Mouse (Mus musculus): ENCODE measurements around the gene Abca4. TPM values are rescaled to one million over a fixed set of nuclear protein-coding genes. Genes with fewer than 3 reads are reported as not detected.

Abca4 gene
- polyA plus RNA-seq, 1 experiment from 2014 or later, result 1.4 TPM

DNA sequence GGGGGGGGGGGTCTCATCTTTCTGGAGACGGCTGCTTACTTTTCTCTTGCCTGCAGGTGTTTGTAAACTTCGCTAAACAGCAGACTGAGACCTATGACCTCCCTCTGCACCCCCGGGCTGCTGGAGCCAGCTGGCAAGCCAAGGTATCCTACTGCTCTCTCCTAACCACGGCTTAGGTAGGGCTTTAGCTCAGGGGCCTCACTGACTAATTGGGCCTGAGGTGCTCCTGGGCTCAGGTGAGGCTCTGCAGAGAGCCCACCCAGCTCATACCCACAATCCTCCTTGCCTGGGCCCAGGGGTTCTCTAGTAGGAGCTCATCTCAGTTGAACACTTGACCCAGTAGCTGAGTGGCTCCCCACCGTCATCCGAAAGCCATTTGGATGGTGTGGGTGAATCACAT is 131.8 kb downstream of the Abca4 start:
- no peaks in the 10 kb centered on the region for H3K27me3 ChIP-seq (ENCODE audit: insufficient read depth, low read length)
- H3K4me3 ChIP-seq (ENCODE audit: low read length), result no peak overlapping the region
- no peak overlapping the region for H3K4me2 ChIP-seq (replicated peaks; ENCODE audit: low read depth, low read length)
- no peaks in the 10 kb centered on the region for H3K4me1 ChIP-seq (ENCODE audit: insufficient read depth, low read length)
- no peak overlapping the region for H3K9ac ChIP-seq (replicated peaks; ENCODE audit: low read length)
- ATAC-seq (ENCODE audit: low FRiP score, low TSS enrichment), result no peak
- no peak overlapping the region for H3K27ac ChIP-seq (ENCODE audit: low read length)
- no peaks in the 10 kb centered on the region for H3K9me3 ChIP-seq (ENCODE audit: low read length)
- H3K36me3 ChIP-seq (ENCODE audit: insufficient read depth, low read length), result no peaks in the 10 kb centered on the region
- WGBS, result 70% methylated on average over 6 of the region's 6 CpGs

GRCm38 (mm10) chr3:122176706-122177390 is 132.6 kb downstream of the Abca4 start:
- 88% methylated on average over 8 of the region's 8 CpGs for WGBS
- no peak for ATAC-seq (ENCODE audit: low FRiP score, low TSS enrichment)
- H3K4me3 ChIP-seq (ENCODE audit: low read length), result no peak overlapping the region

DNA sequence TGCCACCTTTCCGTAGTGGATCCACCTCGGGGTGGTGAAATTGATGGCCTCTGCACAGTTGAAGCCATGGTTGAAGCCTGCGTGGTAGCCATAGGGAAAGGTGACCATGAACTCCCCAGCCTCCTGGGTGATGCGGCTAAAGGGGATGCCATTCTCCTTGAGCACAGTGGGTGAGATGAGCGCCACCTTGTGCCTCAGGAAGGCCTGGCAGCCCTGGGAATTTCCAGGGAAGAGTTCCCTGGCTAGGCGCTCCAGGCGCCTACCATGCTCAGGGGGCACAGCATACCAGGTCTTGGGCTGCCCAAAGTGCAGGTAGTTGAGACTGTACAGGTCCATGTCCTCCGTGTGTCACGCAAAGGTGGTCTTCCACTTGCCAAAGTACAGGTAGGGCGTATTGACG is 139.9 kb downstream of the Abca4 start:
- Histone ChIP-seq H3K27ac (ENCODE audit: low read length) (no peak overlapping the region), H3K4me2 (replicated peaks; ENCODE audit: low read depth, low read length) (no peak overlapping the region), H3K27me3 (ENCODE audit: insufficient read depth, low read length) (no peaks in the 10 kb centered on the region), H3K9me3 (ENCODE audit: low read length) (no peaks in the 10 kb centered on the region), H3K36me3 (ENCODE audit: insufficient read depth, low read length) (no peaks in the 10 kb centered on the region), H3K9ac (replicated peaks; ENCODE audit: low read length) (no peak overlapping the region), H3K4me1 (ENCODE audit: insufficient read depth, low read length) (no peaks in the 10 kb centered on the region), H3K4me3 (ENCODE audit: low read length) (no peak overlapping the region)
- no peak for ATAC-seq (ENCODE audit: low FRiP score, low TSS enrichment)
- 59% methylated on average over 11 of the region's 11 CpGs for WGBS

More at GRCm38 (mm10) chr3:122176706-122177390, 132.6 kb downstream of the Abca4 start:
- no peaks in the 10 kb centered on the region for H3K27me3 ChIP-seq (ENCODE audit: insufficient read depth, low read length)
- no peak overlapping the region for H3K9ac ChIP-seq (replicated peaks; ENCODE audit: low read length)
- no peak overlapping the region for H3K27ac ChIP-seq (ENCODE audit: low read length)
- H3K4me1 ChIP-seq (ENCODE audit: insufficient read depth, low read length), result no peaks in the 10 kb centered on the region
- no peaks in the 10 kb centered on the region for H3K36me3 ChIP-seq (ENCODE audit: insufficient read depth, low read length)
- no peak overlapping the region for H3K4me2 ChIP-seq (replicated peaks; ENCODE audit: low read depth, low read length)
- no peaks in the 10 kb centered on the region for H3K9me3 ChIP-seq (ENCODE audit: low read length)

GRCm38 (mm10) chr3:122186975-122187374 is 142.7 kb downstream of the Abca4 start:
- ATAC-seq (ENCODE audit: low FRiP score, low TSS enrichment), result no peak
- Histone ChIP-seq H3K27ac (ENCODE audit: low read length) (no peak overlapping the region), H3K4me1 (ENCODE audit: insufficient read depth, low read length) (no peaks in the 10 kb centered on the region), H3K4me3 (ENCODE audit: low read length) (no peak overlapping the region), H3K36me3 (ENCODE audit: insufficient read depth, low read length) (no peaks in the 10 kb centered on the region), H3K9me3 (ENCODE audit: low read length) (no peaks in the 10 kb centered on the region), H3K4me2 (replicated peaks; ENCODE audit: low read depth, low read length) (no peak overlapping the region), H3K9ac (replicated peaks; ENCODE audit: low read length) (no peak overlapping the region), H3K27me3 (ENCODE audit: insufficient read depth, low read length) (no peaks in the 10 kb centered on the region)
- WGBS, result 73% methylated on average over 1 of the region's 1 CpGs

DNA sequence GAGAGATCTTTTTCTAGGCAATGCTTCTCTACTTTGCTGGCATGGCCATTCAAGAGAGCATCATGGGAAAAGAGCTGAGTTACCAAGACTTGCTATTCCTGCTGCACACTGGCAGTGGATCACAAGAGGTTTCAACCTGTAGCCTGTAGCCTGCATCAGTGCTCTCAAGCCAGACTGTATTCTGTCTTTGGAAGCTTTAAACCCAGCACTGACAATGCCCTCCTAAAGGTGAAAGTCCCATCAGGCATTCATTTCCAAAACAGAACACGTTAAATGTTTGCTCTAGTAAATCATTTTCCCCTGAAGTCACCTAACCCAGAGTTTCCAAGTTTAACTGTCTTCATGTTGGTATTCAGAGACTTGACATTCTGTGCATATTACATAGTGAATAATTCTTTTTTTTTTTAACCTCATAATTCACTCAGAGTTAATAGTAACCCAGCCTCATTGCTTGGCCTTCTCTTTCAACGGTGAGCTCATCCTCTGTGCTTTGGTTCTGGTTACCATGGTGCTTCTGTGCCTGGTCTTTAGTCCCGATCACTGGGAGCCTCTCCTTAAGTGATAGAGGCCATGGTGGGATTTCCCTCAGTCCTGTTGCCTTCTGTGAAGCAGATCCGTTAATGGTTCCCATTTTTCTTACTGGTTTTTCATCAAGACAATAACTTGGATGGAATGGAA is 152.5 kb downstream of the Abca4 start:
- Histone ChIP-seq H3K4me2 (replicated peaks; ENCODE audit: low read depth, low read length) (no peak overlapping the region), H3K4me3 (ENCODE audit: low read length) (no peak overlapping the region), H3K9ac (replicated peaks; ENCODE audit: low read length) (no peak overlapping the region), H3K27me3 (ENCODE audit: insufficient read depth, low read length) (no peaks in the 10 kb centered on the region), H3K27ac (ENCODE audit: low read length) (peak overlapping the region; percentile 16; the same call in 1 of the 2 replicates), H3K4me1 (ENCODE audit: insufficient read depth, low read length) (peaks cover 4% of the 10 kb centered on the region), H3K9me3 (ENCODE audit: low read length) (no peaks in the 10 kb centered on the region), H3K36me3 (ENCODE audit: insufficient read depth, low read length) (no peaks in the 10 kb centered on the region)
- peak; percentile 55; the same call in 1 of the 2 replicates for ATAC-seq (ENCODE audit: low FRiP score, low TSS enrichment)
- whole genome bisulfite sequencing, result 77% methylated on average over 4 of the region's 4 CpGs

GRCm38 (mm10) chr3:122198532-122198931 is 154.3 kb downstream of the Abca4 start:
- no peaks in the 10 kb centered on the region for H3K27me3 ChIP-seq (ENCODE audit: insufficient read depth, low read length)
- H3K4me3 ChIP-seq (ENCODE audit: low read length), result no peak overlapping the region
- H3K9ac ChIP-seq (replicated peaks; ENCODE audit: low read length), result no peak overlapping the region
- H3K4me1 ChIP-seq (ENCODE audit: insufficient read depth, low read length), result peaks cover 7% of the 10 kb centered on the region
- no peaks in the 10 kb centered on the region for H3K36me3 ChIP-seq (ENCODE audit: insufficient read depth, low read length)
- no peaks in the 10 kb centered on the region for H3K9me3 ChIP-seq (ENCODE audit: low read length)
- no peak for ATAC-seq (ENCODE audit: low FRiP score, low TSS enrichment)
- WGBS, result 67% methylated on average over 2 of the region's 2 CpGs
- no peak overlapping the region for H3K4me2 ChIP-seq (replicated peaks; ENCODE audit: low read depth, low read length)
- H3K27ac ChIP-seq (ENCODE audit: low read length), result 0 out of 2 replicates have a peak overlapping the region, but pooled peaks have one; percentile 16

GRCm38 (mm10) chr3:122198966-122199381 is 154.7 kb downstream of the Abca4 start:
- Histone ChIP-seq H3K9ac (replicated peaks; ENCODE audit: low read length) (no peak overlapping the region), H3K4me1 (ENCODE audit: insufficient read depth, low read length) (peaks cover 7% of the 10 kb centered on the region), H3K27me3 (ENCODE audit: insufficient read depth, low read length) (no peaks in the 10 kb centered on the region), H3K4me3 (ENCODE audit: low read length) (no peak overlapping the region), H3K9me3 (ENCODE audit: low read length) (no peaks in the 10 kb centered on the region), H3K27ac (ENCODE audit: low read length) (peak overlapping the region; percentile 23; the same call in 1 of the 2 replicates), H3K36me3 (ENCODE audit: insufficient read depth, low read length) (no peaks in the 10 kb centered on the region), H3K4me2 (replicated peaks; ENCODE audit: low read depth, low read length) (no peak overlapping the region)
- peak; percentile 64 for ATAC-seq (ENCODE audit: low FRiP score, low TSS enrichment)
- WGBS, result 66% methylated on average over 8 of the region's 8 CpGs

DNA sequence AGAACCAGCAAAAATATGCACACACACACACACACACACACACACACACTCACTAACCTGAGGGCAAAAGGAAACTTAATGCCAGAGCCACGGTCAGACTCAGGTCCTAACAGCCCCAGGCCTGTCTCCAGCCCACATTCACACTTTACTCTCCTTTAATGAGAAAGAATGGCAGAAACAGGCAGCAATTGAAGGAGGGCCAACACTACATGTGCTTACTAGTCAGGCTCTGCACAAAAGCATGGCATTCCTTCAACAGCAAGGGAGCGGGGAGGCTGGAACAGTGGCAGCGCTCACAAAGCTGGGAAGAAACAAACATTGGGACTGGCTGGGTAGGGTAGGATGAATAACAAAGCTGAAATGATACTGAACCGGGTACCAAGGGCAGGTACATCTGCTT is 155.4 kb downstream of the Abca4 start:
- Histone ChIP-seq H3K9ac (replicated peaks; ENCODE audit: low read length) (no peak overlapping the region), H3K36me3 (ENCODE audit: insufficient read depth, low read length) (no peaks in the 10 kb centered on the region), H3K4me2 (replicated peaks; ENCODE audit: low read depth, low read length) (no peak overlapping the region), H3K27me3 (ENCODE audit: insufficient read depth, low read length) (no peaks in the 10 kb centered on the region), H3K4me1 (ENCODE audit: insufficient read depth, low read length) (peaks cover 7% of the 10 kb centered on the region), H3K9me3 (ENCODE audit: low read length) (no peaks in the 10 kb centered on the region), H3K27ac (ENCODE audit: low read length) (peak overlapping the region; percentile 23; the same call in 1 of the 2 replicates), H3K4me3 (ENCODE audit: low read length) (no peak overlapping the region)
- ATAC-seq (ENCODE audit: low FRiP score, low TSS enrichment), result no peak
- WGBS, result 84% methylated on average over 4 of the region's 4 CpGs

DNA sequence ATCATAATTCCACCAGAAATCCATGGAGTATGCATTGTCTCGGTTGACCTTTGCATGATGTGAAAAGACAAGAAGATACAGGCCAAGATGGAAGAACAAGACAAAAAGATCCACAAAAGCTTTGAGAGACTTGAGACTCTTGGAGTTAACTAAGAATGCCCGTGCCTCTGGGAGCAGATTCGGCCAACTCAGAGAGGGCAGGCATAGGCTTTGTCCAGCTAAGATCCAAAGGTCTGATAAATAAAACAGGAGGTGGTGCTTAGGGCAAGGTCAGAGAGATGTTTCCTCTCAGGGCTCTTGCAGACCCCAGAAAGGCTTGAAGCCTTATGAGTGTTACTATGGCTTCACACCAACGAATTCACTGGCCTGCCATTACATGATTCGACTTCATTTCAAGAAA is 155.8 kb downstream of the Abca4 start:
- no peak for ATAC-seq (ENCODE audit: low FRiP score, low TSS enrichment)
- no peak overlapping the region for H3K4me2 ChIP-seq (replicated peaks; ENCODE audit: low read depth, low read length)
- H3K27ac ChIP-seq (ENCODE audit: low read length), result peak overlapping the region; percentile 23; the same call in 1 of the 2 replicates
- H3K9me3 ChIP-seq (ENCODE audit: low read length), result no peaks in the 10 kb centered on the region
- peaks cover 10% of the 10 kb centered on the region for H3K4me1 ChIP-seq (ENCODE audit: insufficient read depth, low read length)
- 84% methylated on average over 5 of the region's 5 CpGs for WGBS
- no peaks in the 10 kb centered on the region for H3K36me3 ChIP-seq (ENCODE audit: insufficient read depth, low read length)
- H3K27me3 ChIP-seq (ENCODE audit: insufficient read depth, low read length), result no peaks in the 10 kb centered on the region
- no peak overlapping the region for H3K4me3 ChIP-seq (ENCODE audit: low read length)
- no peak overlapping the region for H3K9ac ChIP-seq (replicated peaks; ENCODE audit: low read length)

GRCm38 (mm10) chr3:122200447-122200846 is 156.2 kb downstream of the Abca4 start:
- Histone ChIP-seq H3K9ac (replicated peaks; ENCODE audit: low read length) (no peak overlapping the region), H3K4me2 (replicated peaks; ENCODE audit: low read depth, low read length) (no peak overlapping the region), H3K36me3 (ENCODE audit: insufficient read depth, low read length) (no peaks in the 10 kb centered on the region), H3K4me1 (ENCODE audit: insufficient read depth, low read length) (peaks cover 10% of the 10 kb centered on the region), H3K27me3 (ENCODE audit: insufficient read depth, low read length) (no peaks in the 10 kb centered on the region), H3K4me3 (ENCODE audit: low read length) (no peak overlapping the region), H3K9me3 (ENCODE audit: low read length) (no peaks in the 10 kb centered on the region), H3K27ac (ENCODE audit: low read length) (no peak overlapping the region)
- ATAC-seq (ENCODE audit: low FRiP score, low TSS enrichment), result no peak
- 45% methylated on average over 5 of the region's 5 CpGs for WGBS

All from kidney, embryonic 16.5 days (tissue).